Mouse (Mus musculus): ENCODE measurements at regions not wholly inside any gene's neighbourhood (a gene's known extent, or its start where the extent isn't known, plus 50 kb on each side); places are given as distances from the start of the nearest gene placed in this dataset.
"Not testable (repeated sequence)": the region's sequence is repeated elsewhere in the genome, so short reads cannot be mapped to it uniquely, and the experiment has no call there.

GRCm38 (mm10) chr16:58137728-58138279 is 270.4 kb upstream of the Dcbld2 start:
- no peak for DNase-seq (ENCODE audit: low spot score in 2 of 2)

GRCm38 (mm10) chr16:58146479-58146878 is 261.8 kb upstream of the Dcbld2 start:
- no peak for DNase-seq (ENCODE audit: low spot score in 2 of 2)

GRCm38 (mm10) chr16:58155538-58155937 is 252.7 kb upstream of the Dcbld2 start:
- DNase-seq (ENCODE audit: low spot score in 2 of 2), result no peak

- DNase-seq (ENCODE audit: low spot score in 2 of 2), result no peak
Observed at GRCm38 (mm10) chr16:58178744-58179401, 229.4 kb upstream of the Dcbld2 start.

GRCm38 (mm10) chr16:58179981-58180380 is 228.3 kb upstream of the Dcbld2 start:
- not testable (repeated sequence) for DNase-seq (ENCODE audit: low spot score in 2 of 2)

- no peak for DNase-seq (ENCODE audit: low spot score in 2 of 2)
Observed at GRCm38 (mm10) chr16:58194619-58195497, 213.4 kb upstream of the Dcbld2 start.

- no peak for DNase-seq (ENCODE audit: low spot score in 2 of 2)
Observed at GRCm38 (mm10) chr16:58211872-58212271, 196.4 kb upstream of the Dcbld2 start.

GRCm38 (mm10) chr16:58234686-58235085 is 173.6 kb upstream of the Dcbld2 start:
- no peak for DNase-seq (ENCODE audit: low spot score in 2 of 2)

- DNase-seq (ENCODE audit: low spot score in 2 of 2), result no peak
Observed at GRCm38 (mm10) chr16:58236857-58237256, 171.4 kb upstream of the Dcbld2 start.

GRCm38 (mm10) chr16:58276281-58276680 is 132.0 kb upstream of the Dcbld2 start:
- DNase-seq (ENCODE audit: low spot score in 2 of 2), result no peak

GRCm38 (mm10) chr16:58281474-58281873 is 126.8 kb upstream of the Dcbld2 start:
- DNase-seq (ENCODE audit: low spot score in 2 of 2), result peak; percentile 7 to 25

GRCm38 (mm10) chr16:58294457-58294856 is 113.8 kb upstream of the Dcbld2 start:
- no peak for DNase-seq (ENCODE audit: low spot score in 2 of 2)

GRCm38 (mm10) chr16:58295128-58295527 is 113.1 kb upstream of the Dcbld2 start:
- DNase-seq (ENCODE audit: low spot score in 2 of 2), result no peak

- DNase-seq (ENCODE audit: low spot score in 2 of 2), result peak; percentile 69 to 74
Observed at GRCm38 (mm10) chr16:58299495-58299894, 108.7 kb upstream of the Dcbld2 start.

- DNase-seq (ENCODE audit: low spot score in 2 of 2), result no peak
Observed at GRCm38 (mm10) chr16:58300098-58300497, 108.1 kb upstream of the Dcbld2 start.

- DNase-seq (ENCODE audit: low spot score in 2 of 2), result no peak
Observed at GRCm38 (mm10) chr16:58303555-58303954, 104.7 kb upstream of the Dcbld2 start.

GRCm38 (mm10) chr16:58316889-58317455 is 91.3 kb upstream of the Dcbld2 start:
- DNase-seq (ENCODE audit: low spot score in 2 of 2), result no peak

- DNase-seq (ENCODE audit: low spot score in 2 of 2), result no peak
Observed at GRCm38 (mm10) chr16:58331087-58331486, 77.2 kb upstream of the Dcbld2 start.

GRCm38 (mm10) chr16:58343921-58344320 is 64.3 kb upstream of the Dcbld2 start:
- DNase-seq (ENCODE audit: low spot score in 2 of 2), result no peak

- no peak for DNase-seq (ENCODE audit: low spot score in 2 of 2)
Observed at GRCm38 (mm10) chr16:58349354-58349753, 58.9 kb upstream of the Dcbld2 start.

- DNase-seq (ENCODE audit: low spot score in 2 of 2), result no peak
Observed at GRCm38 (mm10) chr16:58349802-58350201, 58.4 kb upstream of the Dcbld2 start.

- DNase-seq (ENCODE audit: low spot score in 2 of 2), result no peak
Observed at GRCm38 (mm10) chr16:58352156-58352555, 56.1 kb upstream of the Dcbld2 start.
